28 mouse cellular contexts compared by ENCODE assay signal in genomic region chr17:93676366-93676962, GRCm38 (mm10).
DNase-seq lines count a peak whose midpoint lies in the region; ATAC-seq lines count a peak whose summit lies in the region.
"Had no signal": no experiment of that assay in that cellular context is flagged by ENCODE, and none has a peak within 500 bp of the region (broad histone marks: within the 10 kb centered on the region; RNA-seq: fewer than 3 reads in every experiment).

No protein-coding gene starts in this region.

- no peaks in the 10 kb centered on the region for H3K36me3 ChIP-seq in hindbrain, embryonic 11.5 days (ENCODE audit: control insufficient read depth, insufficient read depth, low read length)
- H3K36me3 ChIP-seq in hindbrain, embryonic 14.5 days (replicated peaks; ENCODE audit: control insufficient read depth, insufficient read depth) = no peaks in the 10 kb centered on the region
- no peaks in the 10 kb centered on the region for H3K36me3 ChIP-seq in neural tube, embryonic 11.5 days (ENCODE audit: control insufficient read depth, insufficient read depth, low read length)
- H3K36me3 ChIP-seq: embryonic facial prominence, embryonic 12.5 days; G1E; heart, embryonic 10.5 days; heart, embryonic 15.5 days; hindbrain, embryonic 13.5 days; liver, embryonic 12.5 days; midbrain, embryonic 12.5 days had no signal

- no peaks in the 10 kb centered on the region for H3K4me1 ChIP-seq in hindbrain, embryonic 11.5 days (replicated peaks; ENCODE audit: control insufficient read depth, insufficient read depth, low read length)
- H3K4me1 ChIP-seq in hindbrain, embryonic 14.5 days (replicated peaks; ENCODE audit: control insufficient read depth, insufficient read depth, low read length) = no peaks in the 10 kb centered on the region
- no peaks in the 10 kb centered on the region for H3K4me1 ChIP-seq in neural tube, embryonic 11.5 days (ENCODE audit: control insufficient read depth, insufficient read depth, low read length)
- H3K4me1 ChIP-seq: embryonic facial prominence, embryonic 12.5 days; heart, embryonic 10.5 days; heart, embryonic 15.5 days; hindbrain, embryonic 13.5 days; liver, embryonic 12.5 days; midbrain, embryonic 12.5 days had no signal

- ATAC-seq in hindbrain, embryonic 11.5 days (ENCODE audit: low FRiP score) = peak; percentile 57; the same call in 1 of the 2 replicates
- no peak for ATAC-seq in hindbrain, embryonic 14.5 days (ENCODE audit: low FRiP score)
- ATAC-seq in neural tube, embryonic 11.5 days (ENCODE audit: insufficient read depth, low FRiP score, low TSS enrichment) = peak; percentile 87
- ATAC-seq: forebrain, embryonic 14.5 days; inflammation-experienced regulatory T-cells, adult 6 months; liver, embryonic 12.5 days; liver, postnatal 0 days had no signal

- H3K4me2 ChIP-seq in hindbrain, embryonic 11.5 days (replicated peaks; ENCODE audit: low read depth, low read length) = no peak overlapping the region
- H3K4me2 ChIP-seq in hindbrain, embryonic 14.5 days (replicated peaks) = no peak overlapping the region
- no peak overlapping the region for H3K4me2 ChIP-seq in neural tube, embryonic 11.5 days (ENCODE audit: low read depth)
- H3K4me2 ChIP-seq: embryonic facial prominence, embryonic 12.5 days; heart, embryonic 15.5 days; hindbrain, embryonic 13.5 days; liver, embryonic 12.5 days; midbrain, embryonic 12.5 days had no signal

- no peak overlapping the region for H3K9ac ChIP-seq in hindbrain, embryonic 11.5 days (ENCODE audit: low read depth, low read length)
- H3K9ac ChIP-seq in hindbrain, embryonic 14.5 days = no peak overlapping the region
- no peak overlapping the region for H3K9ac ChIP-seq in neural tube, embryonic 11.5 days (ENCODE audit: low read length)
- H3K9ac ChIP-seq: embryonic facial prominence, embryonic 12.5 days; heart, embryonic 15.5 days; hindbrain, embryonic 13.5 days; liver, embryonic 12.5 days; liver, postnatal 0 days; midbrain, embryonic 12.5 days had no signal

- DNase-seq in hindbrain, embryonic 11.5 days (ENCODE audit: low spot score) = peak; percentile 2
- no peak for DNase-seq in hindbrain, embryonic 14.5 days (ENCODE audit: low spot score)
- no peak for DNase-seq in neural tube, embryonic 11.5 days (ENCODE audit: low spot score)
- DNase-seq in neural tube, embryonic 10.5 days (ENCODE audit: extremely low spot score, low spot score) = no peak
- DNase-seq in embryo, embryonic 9.5 days (ENCODE audit: extremely low spot score) = peak; percentile 4
- no peak for DNase-seq in heart, postnatal 36 days
- DNase-seq in yolk sac, embryonic 10.5 days (ENCODE audit: low spot score) = no peak
- DNase-seq: adrenal gland, adult 8-10 months; cerebellum, adult 8-10 months; cerebellum, postnatal 36 days; gastrocnemius, postnatal 14 days; kidney, adult 18-20 months; kidney, postnatal 14 days; layer of hippocampus, postnatal 36 days; left cerebral cortex, postnatal 4 days; liver, postnatal 0 days; lung, postnatal 36 days; right cerebral cortex, postnatal 14 days had no signal

- intact Hi-C loops in heart, postnatal 36 days (cut with DNase I) = no loop called here

- no peaks in the 10 kb centered on the region for H3K9me3 ChIP-seq in hindbrain, embryonic 11.5 days (ENCODE audit: control insufficient read depth, low read length)
- no peaks in the 10 kb centered on the region for H3K9me3 ChIP-seq in hindbrain, embryonic 14.5 days (ENCODE audit: control insufficient read depth, low read length)
- H3K9me3 ChIP-seq in neural tube, embryonic 11.5 days (ENCODE audit: control insufficient read depth, low read length) = no peaks in the 10 kb centered on the region
- H3K9me3 ChIP-seq: embryonic facial prominence, embryonic 12.5 days; G1E; heart, embryonic 10.5 days; heart, embryonic 15.5 days; hindbrain, embryonic 13.5 days; liver, embryonic 12.5 days; midbrain, embryonic 12.5 days had no signal

- no peak overlapping the region for H3K27ac ChIP-seq in hindbrain, embryonic 11.5 days (ENCODE audit: low read depth, low read length)
- H3K27ac ChIP-seq in hindbrain, embryonic 14.5 days = no peak overlapping the region
- no peak overlapping the region for H3K27ac ChIP-seq in neural tube, embryonic 11.5 days (ENCODE audit: low read depth, low read length)
- H3K27ac ChIP-seq: embryonic facial prominence, embryonic 12.5 days; heart, embryonic 10.5 days; heart, embryonic 15.5 days; hindbrain, embryonic 13.5 days; liver, embryonic 12.5 days; midbrain, embryonic 12.5 days had no signal

- WGBS in hindbrain, embryonic 11.5 days = 36% methylated on average over 5 of the region's 5 CpGs
- WGBS in hindbrain, embryonic 14.5 days = 25% methylated on average over 5 of the region's 5 CpGs
- 22% methylated on average over 5 of the region's 5 CpGs for WGBS in neural tube, embryonic 11.5 days

- H3K4me3 ChIP-seq in hindbrain, embryonic 11.5 days (ENCODE audit: low read depth, low read length) = no peak overlapping the region
- H3K4me3 ChIP-seq in hindbrain, embryonic 14.5 days (replicated peaks; ENCODE audit: low read length) = no peak overlapping the region
- H3K4me3 ChIP-seq in neural tube, embryonic 11.5 days (ENCODE audit: low read depth, low read length) = no peak overlapping the region
- H3K4me3 ChIP-seq: embryonic facial prominence, embryonic 12.5 days; heart, embryonic 10.5 days; heart, embryonic 15.5 days; hindbrain, embryonic 13.5 days; liver, embryonic 12.5 days; midbrain, embryonic 12.5 days; myocyte had no signal

- no peaks in the 10 kb centered on the region for H3K27me3 ChIP-seq in hindbrain, embryonic 11.5 days (ENCODE audit: control insufficient read depth, insufficient read depth, low read length)
- H3K27me3 ChIP-seq in hindbrain, embryonic 14.5 days (ENCODE audit: control insufficient read depth, insufficient read depth, low read length) = no peaks in the 10 kb centered on the region
- H3K27me3 ChIP-seq in neural tube, embryonic 11.5 days (ENCODE audit: control insufficient read depth, insufficient read depth, low read length) = peaks cover 17% of the 10 kb centered on the region
- H3K27me3 ChIP-seq: embryonic facial prominence, embryonic 12.5 days; heart, embryonic 15.5 days; liver, embryonic 12.5 days; midbrain, embryonic 12.5 days had no signal

Comparison
In these comparisons a context has a peak if more than half of its experiments do, and no peak if none do; other contexts are left out.
1. DNase-seq: peak in hindbrain, embryonic 11.5 days (single experiment) and embryo, embryonic 9.5 days (single experiment); none in hindbrain, embryonic 14.5 days (single experiment), neural tube, embryonic 11.5 days (single experiment), neural tube, embryonic 10.5 days (single experiment), heart, postnatal 36 days (0 of 2) and yolk sac, embryonic 10.5 days (single experiment).